In the genomic region with DNA sequence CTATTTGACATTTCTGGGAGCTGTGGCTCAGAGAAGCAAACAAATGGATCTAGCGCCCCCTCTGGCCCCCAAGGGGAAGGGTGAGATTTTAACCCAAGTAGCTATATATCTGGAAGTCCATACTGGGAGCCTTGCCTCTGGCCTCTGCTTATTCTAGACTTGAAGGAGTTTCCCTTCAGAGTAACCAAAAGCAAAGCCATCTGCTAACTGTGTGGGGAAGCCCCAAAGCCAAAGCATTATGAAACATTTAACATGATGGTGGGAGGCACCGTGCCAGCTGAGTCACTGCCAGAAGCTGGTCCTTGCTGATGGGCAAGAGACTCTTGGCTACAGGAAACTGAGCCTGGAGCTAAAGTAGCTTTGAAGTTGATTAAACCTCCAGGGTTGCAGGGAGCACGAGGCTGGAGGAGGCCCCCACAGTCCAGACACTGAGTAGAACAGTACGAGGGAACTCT, we compare ENCODE assay signal across 9 mouse cellular contexts. TPM values are rescaled to one million over a fixed set of nuclear protein-coding genes. Genes with fewer than 3 reads are reported as not detected.
A peak's percentile ranks its signal among the peaks of the same experiment; 100 is the strongest.
DNase-seq lines count a peak whose midpoint lies in the region; ATAC-seq lines count a peak whose summit lies in the region.
"Had no signal": no experiment of that assay in that cellular context is flagged by ENCODE, and none has a peak within 500 bp of the region (broad histone marks: within the 10 kb centered on the region; RNA-seq: fewer than 3 reads in every experiment).

No protein-coding gene starts in this region.

- peak; percentile 96 for DNase-seq in heart, adult 11 months
- DNase-seq in adipocyte (ENCODE audit: low spot score) = peak; percentile 88
- DNase-seq in heart, postnatal 4 days = peak; percentile 85
- peak; percentile 72 to 78 for DNase-seq in left cerebral cortex, adult 8-10 months (ENCODE audit: low spot score in 2 of 2)
- DNase-seq in ovary, postnatal 14 days (ENCODE audit: low spot score) = peak; percentile 79

- H3K9me3 ChIP-seq in heart, embryonic 11.5 days (replicated peaks; ENCODE audit: control insufficient read depth, low read length) = no peaks in the 10 kb centered on the region
- no peaks in the 10 kb centered on the region for H3K9me3 ChIP-seq in embryonic facial prominence, embryonic 15.5 days (replicated peaks)

- H3K9ac ChIP-seq in heart, embryonic 11.5 days (ENCODE audit: low read depth, low read length) = no peak overlapping the region
- H3K9ac ChIP-seq in embryonic facial prominence, embryonic 15.5 days = no peak overlapping the region

- H3K27ac ChIP-seq in heart, embryonic 11.5 days (ENCODE audit: low read depth, low read length) = no peak overlapping the region
- 0 out of 2 replicates have a peak overlapping the region, but pooled peaks have one; percentile 39 for H3K27ac ChIP-seq in embryonic facial prominence, embryonic 15.5 days (replicated peaks)
- H3K27ac ChIP-seq: macrophage had no signal

- ATAC-seq in heart, embryonic 11.5 days (replicated peaks; ENCODE audit: insufficient number of reproducible peaks, low FRiP score, low TSS enrichment) = no peak
- ATAC-seq in embryonic facial prominence, embryonic 15.5 days (ENCODE audit: insufficient number of reproducible peaks, low FRiP score, low TSS enrichment, low read depth) = 0 out of 2 replicates have a peak, but pooled peaks have one; percentile 48
- ATAC-seq in CD4-positive, CD25-positive, alpha-beta regulatory T cell, adult 4 months = no peak

- H3K4me3 ChIP-seq in heart, embryonic 11.5 days (ENCODE audit: low read depth, low read length) = no peak overlapping the region
- H3K4me3 ChIP-seq in embryonic facial prominence, embryonic 15.5 days (replicated peaks) = no peak overlapping the region

- no peaks in the 10 kb centered on the region for H3K4me1 ChIP-seq in heart, embryonic 11.5 days (ENCODE audit: control insufficient read depth, insufficient read depth, low read length)
- H3K4me1 ChIP-seq in embryonic facial prominence, embryonic 15.5 days = peaks cover 17% of the 10 kb centered on the region

- H3K4me2 ChIP-seq in heart, embryonic 11.5 days = no peak overlapping the region
- H3K4me2 ChIP-seq in embryonic facial prominence, embryonic 15.5 days (replicated peaks) = no peak overlapping the region

- H3K27me3 ChIP-seq in heart, embryonic 11.5 days (ENCODE audit: control insufficient read depth, insufficient read depth, low read length) = no peaks in the 10 kb centered on the region
- H3K27me3 ChIP-seq in embryonic facial prominence, embryonic 15.5 days = no peaks in the 10 kb centered on the region

- 47% methylated on average over 4 of the region's 4 CpGs for WGBS in heart, embryonic 11.5 days (ENCODE audit: insufficient replicate concordance)
- WGBS in embryonic facial prominence, embryonic 15.5 days = 14% methylated on average over 4 of the region's 4 CpGs

- no peaks in the 10 kb centered on the region for H3K36me3 ChIP-seq in heart, embryonic 11.5 days (ENCODE audit: control insufficient read depth, insufficient read depth, low read length)
- no peaks in the 10 kb centered on the region for H3K36me3 ChIP-seq in embryonic facial prominence, embryonic 15.5 days

RNA-seq across cellular contexts. Expression of a gene that starts 4.0 kb away (rescaled TPM):
- 0.13 and 0.27 TPM in 2 replicates for polyA plus RNA-seq in heart, embryonic 11.5 days (2014; fragmentation: Nextera tagmentation; extraction: Ambion mirVana)
- polyA plus RNA-seq in embryonic facial prominence, embryonic 15.5 days (2015; fragmentation: Nextera tagmentation; extraction: Ambion mirVana) = 0.51 and 0.66 TPM in 2 replicates
- 1 to 10 TPM; 3.2 to 4.4 TPM for total RNA-seq in heart, postnatal 4 days (2021)
- total RNA-seq in left cerebral cortex, adult 8-10 months (2022) = 1 to 10 TPM; 5.3 to 7.2 (median 6.7) TPM
- polyA plus RNA-seq in CD4-positive, CD25-positive, alpha-beta regulatory T cell, adult 4 months (2017; shearing (Covaris generic)) = not detected
- polyA plus RNA-seq: macrophage had no signal
